Mouse (Mus musculus) midbrain, embryonic 13.5 days (tissue): ENCODE data around the gene Slc2a5. TPM values are rescaled to one million over a fixed set of nuclear protein-coding genes. Genes with fewer than 3 reads are reported as not detected.

ENCODE experiments used
- ATAC-seq: fragments of 200-750 bp; cut with Nextera tagmentation; 2 replicates; pipeline ENCODE4 v1.8.0; 2017; ENCODE audit warnings: mild to moderate bottlenecking, moderate TSS enrichment, moderate library complexity
- H3K27ac ChIP-seq: fragments of 300-500 bp; sonication (generic); 2 replicates; pipeline ENCODE4 v1.5.1; 2015; ENCODE audit warnings: inconsistent platforms, mild to moderate bottlenecking, moderate library complexity
- H3K27me3 ChIP-seq: fragments of 300-500 bp; sonication (generic); 2 replicates; pipeline ENCODE4 v1.6.1; 2015; ENCODE audit warnings: mild to moderate bottlenecking, inconsistent platforms
- H3K36me3 ChIP-seq: fragments of 300-500 bp; sonication (generic); 2 replicates; pipeline ENCODE4 v1.6.1; 2015; ENCODE audit warnings: mild to moderate bottlenecking, inconsistent platforms
- H3K4me1 ChIP-seq: fragments of 300-500 bp; sonication (generic); replicated peaks from 2 replicates; pipeline ENCODE4 v1.6.1; 2015; ENCODE audit warnings: inconsistent platforms
- H3K4me2 ChIP-seq: fragments of 300-500 bp; sonication (generic); replicated peaks from 2 replicates; pipeline ENCODE4 v1.6.1; 2015; ENCODE audit warnings: moderate library complexity, mild to moderate bottlenecking, inconsistent platforms
- H3K4me3 ChIP-seq: fragments of 300-500 bp; sonication (generic); replicated peaks from 2 replicates; pipeline ENCODE4 v1.5.1; 2015; ENCODE audit warnings: mild to moderate bottlenecking, inconsistent platforms
- H3K9ac ChIP-seq: fragments of 300-500 bp; sonication (generic); replicated peaks from 2 replicates; pipeline ENCODE4 v1.6.1; 2015; ENCODE audit warnings: mild to moderate bottlenecking, inconsistent platforms
- H3K9me3 ChIP-seq: fragments of 300-500 bp; sonication (generic); 2 replicates; pipeline ENCODE4 v1.6.1; 2016; ENCODE audit warnings: mild to moderate bottlenecking, inconsistent platforms
- WGBS: fragments of 180-500 bp; shearing (Covaris S2); methylation state at CpG from one replicate; pipeline ENCODE4 v1.1.7; 2015; 5-methylcytosine and 5-hydroxymethylcytosine counted together
- polyA plus RNA-seq: library from polyadenylated mRNA; unstranded; fragments of >200 nt; fragmentation: Nextera tagmentation; extraction: Ambion mirVana; gene quantifications from 2 replicates; pipeline ENCODE4 v1.2.1, GENCODE M21; 2015

The Slc2a5 gene
- polyA plus RNA-seq, 1 experiment from 2014 or later: 1.7 TPM

GRCm38 (mm10) chr4:150109636-150110035 lies 9.4 kb upstream of the Slc2a5 start:
- Histone ChIP-seq H3K9ac (no peak overlapping the region), H3K4me1 (peaks cover 3% of the 10 kb centered on the region), H3K4me3 (no peak overlapping the region), H3K4me2 (no peak overlapping the region), H3K27ac (no peak overlapping the region), H3K27me3 (no peaks in the 10 kb centered on the region), H3K9me3 (no peaks in the 10 kb centered on the region), H3K36me3 (no peaks in the 10 kb centered on the region)
- 61% methylated on average over 3 of the region's 3 CpGs for WGBS
- ATAC-seq: no peak

GRCm38 (mm10) chr4:150110373-150110772 lies 8.7 kb upstream of the Slc2a5 start:
- Histone ChIP-seq H3K36me3 (no peaks in the 10 kb centered on the region), H3K4me3 (no peak overlapping the region), H3K4me1 (peaks cover 3% of the 10 kb centered on the region), H3K9me3 (no peaks in the 10 kb centered on the region), H3K9ac (no peak overlapping the region), H3K4me2 (no peak overlapping the region), H3K27ac (no peak overlapping the region), H3K27me3 (no peaks in the 10 kb centered on the region)
- ATAC-seq: no peak
- WGBS: 71% methylated on average over 9 of the region's 9 CpGs

- Histone ChIP-seq H3K36me3 (no peaks in the 10 kb centered on the region), H3K4me1 (peaks cover 3% of the 10 kb centered on the region), H3K9me3 (no peaks in the 10 kb centered on the region), H3K4me2 (peak overlapping the region; percentile 35), H3K4me3 (no peak overlapping the region), H3K27me3 (no peaks in the 10 kb centered on the region), H3K27ac (no peak overlapping the region), H3K9ac (no peak overlapping the region)
- 5% methylated on average over 15 of the region's 15 CpGs for WGBS
- no peak for ATAC-seq
Measured at GRCm38 (mm10) chr4:150112867-150113266, 6.2 kb upstream of the Slc2a5 start.

- H3K36me3 ChIP-seq: no peaks in the 10 kb centered on the region
- H3K9me3 ChIP-seq: no peaks in the 10 kb centered on the region
- ATAC-seq: no peak
- H3K4me2 ChIP-seq: no peak overlapping the region
- H3K27me3 ChIP-seq: no peaks in the 10 kb centered on the region
- H3K9ac ChIP-seq: no peak overlapping the region
- peaks cover 11% of the 10 kb centered on the region for H3K4me1 ChIP-seq
- H3K4me3 ChIP-seq: no peak overlapping the region
- WGBS: 92% methylated on average over 26 of the region's 26 CpGs
- no peak overlapping the region for H3K27ac ChIP-seq
Measured at GRCm38 (mm10) chr4:150114505-150115061, 4.5 kb upstream of the Slc2a5 start.

GRCm38 (mm10) chr4:150117311-150117710 lies 1.8 kb upstream of the Slc2a5 start:
- Histone ChIP-seq H3K4me3 (no peak overlapping the region), H3K9ac (no peak overlapping the region), H3K4me1 (peaks cover 11% of the 10 kb centered on the region), H3K27me3 (no peaks in the 10 kb centered on the region), H3K4me2 (no peak overlapping the region), H3K9me3 (no peaks in the 10 kb centered on the region), H3K36me3 (no peaks in the 10 kb centered on the region), H3K27ac (no peak overlapping the region)
- ATAC-seq: no peak
- WGBS: 49% methylated on average over 5 of the region's 5 CpGs

- Histone ChIP-seq H3K4me1 (peaks cover 8% of the 10 kb centered on the region; the same call in 1 of the 2 replicates), H3K27me3 (no peaks in the 10 kb centered on the region), H3K9me3 (no peaks in the 10 kb centered on the region), H3K36me3 (no peaks in the 10 kb centered on the region), H3K4me3 (no peak overlapping the region), H3K27ac (no peak overlapping the region), H3K4me2 (no peak overlapping the region), H3K9ac (no peak overlapping the region)
- no peak for ATAC-seq
- WGBS: 63% methylated on average over 6 of the region's 6 CpGs
Measured at GRCm38 (mm10) chr4:150118163-150118562, 920 bp upstream of the Slc2a5 start.

- Histone ChIP-seq H3K4me3 (0 out of 2 replicates have a peak overlapping the region, but pooled peaks have one; percentile 13), H3K9ac (no peak overlapping the region), H3K36me3 (no peaks in the 10 kb centered on the region), H3K27me3 (no peaks in the 10 kb centered on the region), H3K4me2 (peak overlapping the region; percentile 41), H3K27ac (no peak overlapping the region), H3K9me3 (no peaks in the 10 kb centered on the region), H3K4me1 (peaks cover 8% of the 10 kb centered on the region; the same call in 1 of the 2 replicates)
- 75% methylated on average over 14 of the region's 14 CpGs for WGBS
- no peak for ATAC-seq
Measured at GRCm38 (mm10) chr4:150119640-150120039, 557 bp downstream of the Slc2a5 start.

GRCm38 (mm10) chr4:150120173-150120833 lies 1.2 kb downstream of the Slc2a5 start:
- Histone ChIP-seq H3K27me3 (no peaks in the 10 kb centered on the region), H3K9me3 (no peaks in the 10 kb centered on the region), H3K36me3 (no peaks in the 10 kb centered on the region), H3K4me3 (no peak overlapping the region), H3K4me1 (peaks cover 8% of the 10 kb centered on the region; the same call in 1 of the 2 replicates), H3K9ac (no peak overlapping the region), H3K4me2 (no peak overlapping the region), H3K27ac (no peak overlapping the region)
- WGBS: 67% methylated on average over 15 of the region's 15 CpGs
- no peak for ATAC-seq

- Histone ChIP-seq H3K9me3 (no peaks in the 10 kb centered on the region), H3K4me3 (no peak overlapping the region), H3K9ac (no peak overlapping the region), H3K27me3 (no peaks in the 10 kb centered on the region), H3K4me1 (peaks cover 8% of the 10 kb centered on the region; the same call in 1 of the 2 replicates), H3K4me2 (no peak overlapping the region), H3K36me3 (no peaks in the 10 kb centered on the region), H3K27ac (no peak overlapping the region)
- ATAC-seq: no peak
- 82% methylated on average over 8 of the region's 8 CpGs for WGBS
Measured at GRCm38 (mm10) chr4:150121430-150121829, 2.3 kb downstream of the Slc2a5 start.

GRCm38 (mm10) chr4:150122476-150122875 lies 3.4 kb downstream of the Slc2a5 start:
- Histone ChIP-seq H3K9ac (no peak overlapping the region), H3K27ac (no peak overlapping the region), H3K9me3 (no peaks in the 10 kb centered on the region), H3K27me3 (no peaks in the 10 kb centered on the region), H3K4me1 (peaks cover 8% of the 10 kb centered on the region; the same call in 1 of the 2 replicates), H3K36me3 (no peaks in the 10 kb centered on the region), H3K4me2 (no peak overlapping the region), H3K4me3 (no peak overlapping the region)
- no peak for ATAC-seq
- WGBS: 62% methylated on average over 3 of the region's 3 CpGs

- ATAC-seq: no peak
- Histone ChIP-seq H3K9me3 (no peaks in the 10 kb centered on the region), H3K27ac (no peak overlapping the region), H3K4me3 (no peak overlapping the region), H3K4me2 (no peak overlapping the region), H3K9ac (no peak overlapping the region), H3K4me1 (no peaks in the 10 kb centered on the region), H3K36me3 (no peaks in the 10 kb centered on the region), H3K27me3 (no peaks in the 10 kb centered on the region)
- WGBS: 94% methylated on average over 5 of the region's 5 CpGs
Measured at GRCm38 (mm10) chr4:150126373-150126772, 7.3 kb downstream of the Slc2a5 start.

- H3K9ac ChIP-seq: no peak overlapping the region
- H3K4me3 ChIP-seq: no peak overlapping the region
- no peaks in the 10 kb centered on the region for H3K36me3 ChIP-seq
- no peaks in the 10 kb centered on the region for H3K9me3 ChIP-seq
- 95% methylated on average over 7 of the region's 7 CpGs for WGBS
- no peak overlapping the region for H3K27ac ChIP-seq
- no peaks in the 10 kb centered on the region for H3K27me3 ChIP-seq
- peaks cover 3% of the 10 kb centered on the region for H3K4me1 ChIP-seq
- no peak overlapping the region for H3K4me2 ChIP-seq
- ATAC-seq: no peak
Measured at GRCm38 (mm10) chr4:150127894-150128293, 8.8 kb downstream of the Slc2a5 start.
